Mouse (Mus musculus) cerebellum, adult 2 months (tissue): ENCODE results near the gene Myh9.

Experiments
- CTCF ChIP-seq: fragments of 200-500 bp; IDR thresholded peaks from 2 replicates; pipeline ENCODE4 v1.5.1; 2011; ENCODE audit warnings: low read depth, mild to moderate bottlenecking, control low read depth, low read length, moderate library complexity, borderline replicate concordance; ENCODE audit not compliant: insufficient read depth
- POLR2A ChIP-seq: fragments of 200-500 bp; IDR thresholded peaks from 2 replicates; pipeline ENCODE4 v1.6.1; 2011; ENCODE audit warnings: low read length, control low read depth, borderline replicate concordance; ENCODE audit not compliant: insufficient read depth

- TF ChIP-seq POLR2A = no peak
- no peak for TF ChIP-seq CTCF
Measured at GRCm38 (mm10) chr15:77828910-77829309, 13.1 kb downstream of the Myh9 start.
